In the genomic region with DNA sequence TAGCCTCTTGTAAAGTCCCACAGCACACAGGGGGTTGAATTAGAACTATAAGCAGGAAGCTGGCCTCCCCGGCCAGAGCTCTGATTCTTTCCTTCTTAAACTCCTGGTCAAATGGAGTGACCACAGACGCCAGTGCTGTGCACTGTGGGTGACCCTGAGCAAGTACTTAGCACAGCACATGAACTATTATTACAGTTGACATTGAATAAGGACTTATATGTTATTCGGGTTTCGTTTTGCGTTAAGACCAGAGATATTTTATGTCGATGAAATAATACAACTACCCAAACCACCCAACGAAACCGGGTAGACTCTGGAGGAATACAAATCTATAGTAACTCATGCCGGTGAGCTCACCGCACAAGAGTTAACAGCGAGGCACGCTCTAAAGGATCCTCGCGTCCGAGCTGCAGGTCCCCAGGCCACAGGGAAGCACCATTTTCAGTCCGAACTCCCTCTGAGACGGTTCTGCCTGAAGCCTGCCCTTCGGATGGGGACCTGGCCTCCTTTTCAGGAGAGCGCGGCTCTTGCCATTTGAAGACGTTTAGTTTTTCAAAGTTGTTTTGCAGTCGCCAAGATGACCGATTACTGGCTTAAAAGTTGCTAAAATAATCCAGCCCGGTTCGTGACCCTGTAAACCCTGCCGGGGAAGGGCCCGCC, we compare ENCODE assay signal across 8 mouse cellular contexts. TPM values are rescaled to one million over a fixed set of nuclear protein-coding genes. Genes with fewer than 3 reads are reported as not detected.
A peak's percentile ranks its signal among the peaks of the same experiment; 100 is the strongest.
DNase-seq lines count a peak whose midpoint lies in the region; ATAC-seq and TF ChIP-seq lines count a peak whose summit lies in the region.
"Had no signal": no experiment of that assay in that cellular context is flagged by ENCODE, and none has a peak within 500 bp of the region (broad histone marks: within the 10 kb centered on the region; RNA-seq: fewer than 3 reads in every experiment).

No protein-coding gene starts in this region.

- H3K27ac ChIP-seq in testis, adult 2 months (ENCODE audit: control insufficient read depth, insufficient read depth, low read depth, low read length), result peak overlapping the region; percentile 90
- peak overlapping the region; percentile 73 for H3K27ac ChIP-seq in embryonic facial prominence, embryonic 12.5 days
- H3K27ac ChIP-seq in intestine, embryonic 16.5 days (ENCODE audit: low read length), result peak overlapping the region; percentile 79
- H3K27ac ChIP-seq in midbrain, embryonic 16.5 days (ENCODE audit: low read length), result peak overlapping the region; percentile 21; the same call in 1 of the 2 replicates

- H3K36me3 ChIP-seq in testis, adult 2 months (ENCODE audit: control insufficient read depth, insufficient read depth, low read length), result peaks cover 4% of the 10 kb centered on the region
- H3K36me3 ChIP-seq in embryonic facial prominence, embryonic 12.5 days, result 0 out of 2 replicates have a peak, but pooled peaks cover 3% of the 10 kb centered on the region
- no peaks in the 10 kb centered on the region for H3K36me3 ChIP-seq in intestine, embryonic 16.5 days (ENCODE audit: control insufficient read depth, insufficient read depth, low read length)
- no peaks in the 10 kb centered on the region for H3K36me3 ChIP-seq in midbrain, embryonic 16.5 days (ENCODE audit: control insufficient read depth, insufficient read depth, low read length)

- DNase-seq in testis, postnatal 14 days (ENCODE audit: low spot score), result no peak
- DNase-seq in cerebellum, postnatal 25 days, result no peak
- DNase-seq in layer of hippocampus, postnatal 14 days (ENCODE audit: low spot score in 2 of 2), result no peak

- no peak for TF ChIP-seq CTCF in testis, adult 2 months (IDR thresholded peaks at IDR 0.05; ENCODE audit: control insufficient read depth, insufficient read depth, insufficient replicate concordance, low read depth, low read length)

- no peak for ATAC-seq in embryonic facial prominence, embryonic 12.5 days (ENCODE audit: insufficient number of reproducible peaks, insufficient read depth, low FRiP score, low TSS enrichment)
- ATAC-seq in intestine, embryonic 16.5 days, result peak; percentile 29
- peak; percentile 7; the same call in 1 of the 2 replicates for ATAC-seq in midbrain, embryonic 16.5 days

- TF ChIP-seq POLR2A in testis, adult 2 months (IDR thresholded peaks at IDR 0.05; ENCODE audit: control insufficient read depth, low read depth, low read length), result no peak

- no peaks in the 10 kb centered on the region for H3K9me3 ChIP-seq in embryonic facial prominence, embryonic 12.5 days
- no peaks in the 10 kb centered on the region for H3K9me3 ChIP-seq in intestine, embryonic 16.5 days (ENCODE audit: control insufficient read depth, low read length)
- H3K9me3 ChIP-seq in midbrain, embryonic 16.5 days (replicated peaks; ENCODE audit: control insufficient read depth, low read length, poor library complexity, severe bottlenecking), result no peaks in the 10 kb centered on the region

- WGBS in embryonic facial prominence, embryonic 12.5 days, result 1% methylated on average over 27 of the region's 27 CpGs
- WGBS in intestine, embryonic 16.5 days, result 1% methylated on average over 27 of the region's 27 CpGs
- WGBS in midbrain, embryonic 16.5 days, result 2% methylated on average over 27 of the region's 27 CpGs

- H3K4me3 ChIP-seq in testis, adult 2 months (ENCODE audit: control insufficient read depth, low read depth, low read length), result peak overlapping the region; percentile 96
- peak overlapping the region; percentile 59 for H3K4me3 ChIP-seq in embryonic facial prominence, embryonic 12.5 days
- H3K4me3 ChIP-seq in intestine, embryonic 16.5 days (ENCODE audit: low read length), result peak overlapping the region; percentile 86
- H3K4me3 ChIP-seq in midbrain, embryonic 16.5 days (ENCODE audit: low read depth, low read length), result peak overlapping the region; percentile 60

- H3K27me3 ChIP-seq in testis, adult 2 months (ENCODE audit: control insufficient read depth, insufficient read depth, low read length), result no peaks in the 10 kb centered on the region
- no peaks in the 10 kb centered on the region for H3K27me3 ChIP-seq in embryonic facial prominence, embryonic 12.5 days
- H3K27me3 ChIP-seq in intestine, embryonic 16.5 days (replicated peaks; ENCODE audit: control insufficient read depth, insufficient read depth, low read length), result no peaks in the 10 kb centered on the region
- H3K27me3 ChIP-seq in midbrain, embryonic 16.5 days (ENCODE audit: control insufficient read depth, insufficient read depth, low read depth, low read length), result no peaks in the 10 kb centered on the region

- peaks cover 11% of the 10 kb centered on the region for H3K4me1 ChIP-seq in testis, adult 2 months (ENCODE audit: control insufficient read depth, insufficient read depth, low read length)
- peaks cover 13% of the 10 kb centered on the region; the same call in 1 of the 2 replicates for H3K4me1 ChIP-seq in embryonic facial prominence, embryonic 12.5 days
- H3K4me1 ChIP-seq in intestine, embryonic 16.5 days (ENCODE audit: control insufficient read depth, insufficient read depth, low read length), result peaks cover 14% of the 10 kb centered on the region; the same call in 1 of the 2 replicates
- H3K4me1 ChIP-seq in midbrain, embryonic 16.5 days (ENCODE audit: control insufficient read depth, insufficient read depth, low read length), result peaks cover 5% of the 10 kb centered on the region; the same call in 1 of the 2 replicates

- peak overlapping the region; percentile 72 for H3K4me2 ChIP-seq in embryonic facial prominence, embryonic 12.5 days (replicated peaks)
- peak overlapping the region; percentile 80 for H3K4me2 ChIP-seq in intestine, embryonic 16.5 days (ENCODE audit: low read depth, low read length)
- peak overlapping the region; percentile 83 for H3K4me2 ChIP-seq in midbrain, embryonic 16.5 days (ENCODE audit: low read length)

- peak overlapping the region; percentile 63 for H3K9ac ChIP-seq in embryonic facial prominence, embryonic 12.5 days
- peak overlapping the region; percentile 81 for H3K9ac ChIP-seq in intestine, embryonic 16.5 days (ENCODE audit: low read depth, low read length)
- peak overlapping the region; percentile 63 for H3K9ac ChIP-seq in midbrain, embryonic 16.5 days (ENCODE audit: low read depth, low read length)

RNA-seq across cellular contexts. Expression of a gene that starts 0.6 kb away (rescaled TPM):
- 51.9 and 53.9 TPM in 2 replicates for polyA plus RNA-seq in testis, adult 2 months (2012; rRNA removed)
- polyA plus RNA-seq in embryonic facial prominence, embryonic 12.5 days (2016; fragmentation: Nextera tagmentation; extraction: Ambion mirVana), result 14.7 and 15.3 TPM in 2 replicates
- polyA plus RNA-seq in intestine, embryonic 16.5 days (2015; fragmentation: Nextera tagmentation; extraction: Ambion mirVana), result 34.6 and 39.1 TPM in 2 replicates
- 6.3 and 7.7 TPM in 2 replicates for polyA plus RNA-seq in midbrain, embryonic 16.5 days (2015; fragmentation: Nextera tagmentation; extraction: Ambion mirVana)
- 1 to 10 TPM; 3.6 to 4.0 TPM for total RNA-seq in layer of hippocampus, postnatal 14 days (2021)

RNA-seq across cellular contexts. Expression of a gene that starts 21.8 kb away (rescaled TPM):
- polyA plus RNA-seq in testis, adult 2 months (2012; rRNA removed), result 21.3 and 26.0 TPM in 2 replicates
- 30.8 and 31.3 TPM in 2 replicates for polyA plus RNA-seq in embryonic facial prominence, embryonic 12.5 days (2016; fragmentation: Nextera tagmentation; extraction: Ambion mirVana)
- polyA plus RNA-seq in intestine, embryonic 16.5 days (2015; fragmentation: Nextera tagmentation; extraction: Ambion mirVana), result 36.7 and 38.6 TPM in 2 replicates
- 43.4 TPM in 2 replicates for polyA plus RNA-seq in midbrain, embryonic 16.5 days (2015; fragmentation: Nextera tagmentation; extraction: Ambion mirVana)
- total RNA-seq in layer of hippocampus, postnatal 14 days (2021), result 10 to 100 TPM; 25.6 to 30.7 TPM

RNA-seq across cellular contexts. Expression of a gene that starts 33.1 kb away (rescaled TPM):
- polyA plus RNA-seq in testis, adult 2 months (2012; rRNA removed), result 15.1 and 21.7 TPM in 2 replicates
- 2.1 and 2.3 TPM in 2 replicates for polyA plus RNA-seq in embryonic facial prominence, embryonic 12.5 days (2016; fragmentation: Nextera tagmentation; extraction: Ambion mirVana)
- polyA plus RNA-seq in intestine, embryonic 16.5 days (2015; fragmentation: Nextera tagmentation; extraction: Ambion mirVana), result 2.8 and 4.2 TPM in 2 replicates
- polyA plus RNA-seq in midbrain, embryonic 16.5 days (2015; fragmentation: Nextera tagmentation; extraction: Ambion mirVana), result 15.7 and 16.3 TPM in 2 replicates
- total RNA-seq in layer of hippocampus, postnatal 14 days (2021), result 1 to 10 TPM; 9.6 to 9.8 TPM
- total RNA-seq: hematopoietic stem cell, adult 5-6 weeks had no signal

RNA-seq across cellular contexts. Expression of a gene that starts 51.4 kb away (rescaled TPM):
- polyA plus RNA-seq in testis, adult 2 months (2012; rRNA removed), result 11.4 and 13.1 TPM in 2 replicates
- 14.6 and 17.1 TPM in 2 replicates for polyA plus RNA-seq in embryonic facial prominence, embryonic 12.5 days (2016; fragmentation: Nextera tagmentation; extraction: Ambion mirVana)
- 39.5 and 42.2 TPM in 2 replicates for polyA plus RNA-seq in intestine, embryonic 16.5 days (2015; fragmentation: Nextera tagmentation; extraction: Ambion mirVana)
- 10.4 and 11.4 TPM in 2 replicates for polyA plus RNA-seq in midbrain, embryonic 16.5 days (2015; fragmentation: Nextera tagmentation; extraction: Ambion mirVana)
- 1 to 10 TPM; 8.8 to 9.4 TPM for total RNA-seq in layer of hippocampus, postnatal 14 days (2021)

Comparison
In these comparisons a context has a peak if more than half of its experiments do, and no peak if none do; other contexts are left out.
1. H3K27ac ChIP-seq: peak in every context shown above with its lines; median percentile 90 in testis, adult 2 months; 79 in intestine, embryonic 16.5 days; 73 in embryonic facial prominence, embryonic 12.5 days; 21 in midbrain, embryonic 16.5 days.